Comparison of ENCODE assay signal across 8 mouse cellular contexts in the genomic region with DNA sequence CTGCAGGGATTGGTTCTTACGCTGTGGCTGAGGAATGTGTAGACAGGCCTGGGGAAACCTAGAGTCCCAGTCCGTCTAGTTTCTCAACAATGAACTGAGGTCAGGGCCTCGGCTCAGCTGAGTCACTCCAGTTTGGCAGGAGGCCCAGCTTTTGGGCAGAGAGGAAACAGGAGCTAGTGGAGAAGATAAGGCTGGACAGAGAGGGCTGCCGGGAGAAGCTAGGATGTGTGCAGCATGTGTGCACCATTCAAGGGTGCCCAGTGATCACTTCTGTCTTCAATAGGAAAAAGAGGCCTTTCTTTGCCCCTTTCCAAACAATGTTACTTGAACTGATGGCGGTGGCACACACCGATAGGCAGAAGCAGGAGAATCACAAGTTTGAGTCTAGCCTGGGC. TPM values are rescaled to one million over a fixed set of nuclear protein-coding genes. Genes with fewer than 3 reads are reported as not detected.
DNase-seq lines count a peak whose midpoint lies in the region; ATAC-seq and TF ChIP-seq lines count a peak whose summit lies in the region.

No protein-coding gene starts in this region.

- peak; percentile 90 for ATAC-seq in lung, postnatal 0 days
- ATAC-seq in stomach, postnatal 0 days (ENCODE audit: low FRiP score, low TSS enrichment), result peak; percentile 84
- no peak for ATAC-seq in midbrain, embryonic 16.5 days

- H3K4me1 ChIP-seq in lung, postnatal 0 days (ENCODE audit: insufficient read depth, low read depth, low read length), result peaks cover 19% of the 10 kb centered on the region
- 0 out of 2 replicates have a peak, but pooled peaks cover 6% of the 10 kb centered on the region for H3K4me1 ChIP-seq in stomach, postnatal 0 days (replicated peaks; ENCODE audit: control insufficient read depth, insufficient read depth)
- H3K4me1 ChIP-seq in midbrain, embryonic 16.5 days (ENCODE audit: control insufficient read depth, insufficient read depth, low read length), result peaks cover 11% of the 10 kb centered on the region

- no peaks in the 10 kb centered on the region for H3K27me3 ChIP-seq in lung, postnatal 0 days (replicated peaks; ENCODE audit: insufficient read depth, low read length)
- H3K27me3 ChIP-seq in stomach, postnatal 0 days (ENCODE audit: control insufficient read depth, insufficient read depth, low read length), result no peaks in the 10 kb centered on the region
- H3K27me3 ChIP-seq in midbrain, embryonic 16.5 days (ENCODE audit: control insufficient read depth, insufficient read depth, low read depth, low read length), result no peaks in the 10 kb centered on the region

- no peak for TF ChIP-seq CTCF in gastrocnemius, adult 2 months (IDR thresholded peaks at IDR 0.05)
- TF ChIP-seq CTCF in lung, postnatal 0 days (IDR thresholded peaks at IDR 0.05), result no peak
- TF ChIP-seq CTCF in stomach, postnatal 0 days (IDR thresholded peaks at IDR 0.05; ENCODE audit: low read depth), result no peak

- H3K36me3 ChIP-seq in lung, postnatal 0 days (ENCODE audit: insufficient read depth, low read length), result no peaks in the 10 kb centered on the region
- H3K36me3 ChIP-seq in stomach, postnatal 0 days (ENCODE audit: control insufficient read depth, insufficient read depth, low read length), result no peaks in the 10 kb centered on the region
- H3K36me3 ChIP-seq in midbrain, embryonic 16.5 days (ENCODE audit: control insufficient read depth, insufficient read depth, low read length), result no peaks in the 10 kb centered on the region

- H3K27ac ChIP-seq in gastrocnemius, adult 2 months, result peak overlapping the region; percentile 76
- peak overlapping the region; percentile 86 for H3K27ac ChIP-seq in lung, postnatal 0 days (ENCODE audit: low read length)
- peak overlapping the region; percentile 82 for H3K27ac ChIP-seq in stomach, postnatal 0 days (replicated peaks)
- no peak overlapping the region for H3K27ac ChIP-seq in midbrain, embryonic 16.5 days (ENCODE audit: low read length)

- intact Hi-C loops in gastrocnemius, adult 2 months (cut with DNase I), result no loop called here

- peak; percentile 97 for TF ChIP-seq EP300 in lung, postnatal 0 days (IDR thresholded peaks at IDR 0.05)
- TF ChIP-seq EP300 in stomach, postnatal 0 days (optimal IDR thresholded peaks at IDR 0.05), result peak; percentile 24

- 16% methylated on average over 6 of the region's 6 CpGs for WGBS in lung, postnatal 0 days
- WGBS in stomach, postnatal 0 days, result 30% methylated on average over 6 of the region's 6 CpGs
- WGBS in midbrain, embryonic 16.5 days, result 78% methylated on average over 6 of the region's 6 CpGs

- H3K9ac ChIP-seq in lung, postnatal 0 days (replicated peaks; ENCODE audit: low read depth), result no peak overlapping the region
- H3K9ac ChIP-seq in stomach, postnatal 0 days (ENCODE audit: low read length), result no peak overlapping the region
- H3K9ac ChIP-seq in midbrain, embryonic 16.5 days (ENCODE audit: low read depth, low read length), result no peak overlapping the region

- H3K4me3 ChIP-seq in gastrocnemius, adult 2 months, result no peak overlapping the region
- H3K4me3 ChIP-seq in lung, postnatal 0 days (ENCODE audit: low read depth, low read length), result no peak overlapping the region
- no peak overlapping the region for H3K4me3 ChIP-seq in stomach, postnatal 0 days (ENCODE audit: low read depth, low read length)
- no peak overlapping the region for H3K4me3 ChIP-seq in midbrain, embryonic 16.5 days (ENCODE audit: low read depth, low read length)

- H3K4me2 ChIP-seq in lung, postnatal 0 days (replicated peaks; ENCODE audit: low read depth, low read length), result no peak overlapping the region
- H3K4me2 ChIP-seq in stomach, postnatal 0 days (replicated peaks; ENCODE audit: low read depth), result no peak overlapping the region
- H3K4me2 ChIP-seq in midbrain, embryonic 16.5 days (ENCODE audit: low read length), result no peak overlapping the region

- no peaks in the 10 kb centered on the region for H3K9me3 ChIP-seq in lung, postnatal 0 days (ENCODE audit: low read length)
- H3K9me3 ChIP-seq in stomach, postnatal 0 days (ENCODE audit: control insufficient read depth, low read length), result no peaks in the 10 kb centered on the region
- H3K9me3 ChIP-seq in midbrain, embryonic 16.5 days (replicated peaks; ENCODE audit: control insufficient read depth, low read length, poor library complexity, severe bottlenecking), result no peaks in the 10 kb centered on the region

- peak; percentile 99 for DNase-seq in 3T3-L1 (ENCODE audit: low read depth, low spot score)
- DNase-seq in adrenal gland, adult (ENCODE audit: inconsistent age in 2 of 2, low spot score in 1 of 2), result peak; percentile 98 to 99
- DNase-seq in gastrocnemius, adult 2 months, result peak; percentile 91
- DNase-seq in kidney, adult 18-20 months, result peak; percentile 85
- peak; percentile 98 for DNase-seq in lung, postnatal 0 days (ENCODE audit: low spot score)
- peak; percentile 95 for DNase-seq in stomach, postnatal 0 days (ENCODE audit: low spot score)
- no peak for DNase-seq in layer of hippocampus, adult 8-10 months (ENCODE audit: low spot score in 2 of 2)

RNA-seq across cellular contexts. Expression of gene Ccdc159, which starts 3.2 kb away (rescaled TPM):
- 1 to 10 TPM in 1 of 2 experiments, under 1 TPM in 1; 0.66 to 1.1 TPM for total RNA-seq in gastrocnemius, adult 2 months (2021)
- 1.2 and 1.4 TPM in 2 replicates for polyA plus RNA-seq in lung, postnatal 0 days (2015; fragmentation: Nextera tagmentation; extraction: Ambion mirVana)
- 1.1 and 1.9 TPM in 2 replicates for polyA plus RNA-seq in stomach, postnatal 0 days (2015; fragmentation: Nextera tagmentation; extraction: Ambion mirVana)
- total RNA-seq in layer of hippocampus, adult 8-10 months (2022), result 10 to 100 TPM; 18.7 to 22.5 (median 21.8) TPM
- polyA plus RNA-seq in midbrain, embryonic 16.5 days (2015; fragmentation: Nextera tagmentation; extraction: Ambion mirVana), result 11.6 and 12.7 TPM in 2 replicates

RNA-seq across cellular contexts. Expression of gene Tmem205, which starts 3.3 kb away (rescaled TPM):
- 10 to 100 TPM; 11.6 to 11.8 TPM for total RNA-seq in gastrocnemius, adult 2 months (2021)
- 106 and 107 TPM in 2 replicates for polyA plus RNA-seq in lung, postnatal 0 days (2015; fragmentation: Nextera tagmentation; extraction: Ambion mirVana)
- 95.0 and 95.7 TPM in 2 replicates for polyA plus RNA-seq in stomach, postnatal 0 days (2015; fragmentation: Nextera tagmentation; extraction: Ambion mirVana)
- total RNA-seq in layer of hippocampus, adult 8-10 months (2022), result 10 to 100 TPM; 42.8 to 49.1 (median 43.5) TPM
- 45.5 and 47.2 TPM in 2 replicates for polyA plus RNA-seq in midbrain, embryonic 16.5 days (2015; fragmentation: Nextera tagmentation; extraction: Ambion mirVana)

RNA-seq across cellular contexts. Expression of gene Rab3d, which starts 6.1 kb away (rescaled TPM):
- 1 to 10 TPM; 2.6 to 3.5 TPM for total RNA-seq in gastrocnemius, adult 2 months (2021)
- polyA plus RNA-seq in lung, postnatal 0 days (2015; fragmentation: Nextera tagmentation; extraction: Ambion mirVana), result 28.4 and 31.0 TPM in 2 replicates
- 130 and 137 TPM in 2 replicates for polyA plus RNA-seq in stomach, postnatal 0 days (2015; fragmentation: Nextera tagmentation; extraction: Ambion mirVana)
- total RNA-seq in layer of hippocampus, adult 8-10 months (2022), result 10 to 100 TPM; 16.9 to 23.5 (median 21.1) TPM
- polyA plus RNA-seq in midbrain, embryonic 16.5 days (2015; fragmentation: Nextera tagmentation; extraction: Ambion mirVana), result 16.1 and 19.9 TPM in 2 replicates

RNA-seq across cellular contexts. Expression of gene Plppr2, which starts 12.7 kb away (rescaled TPM):
- total RNA-seq in gastrocnemius, adult 2 months (2021), result under 1 TPM; 0.36 to 0.98 TPM
- 2.2 and 3.3 TPM in 2 replicates for polyA plus RNA-seq in lung, postnatal 0 days (2015; fragmentation: Nextera tagmentation; extraction: Ambion mirVana)
- polyA plus RNA-seq in stomach, postnatal 0 days (2015; fragmentation: Nextera tagmentation; extraction: Ambion mirVana), result 2.7 and 4.1 TPM in 2 replicates
- total RNA-seq in layer of hippocampus, adult 8-10 months (2022), result 100 to 1,000 TPM; 229 to 244 (median 235) TPM
- 112 and 115 TPM in 2 replicates for polyA plus RNA-seq in midbrain, embryonic 16.5 days (2015; fragmentation: Nextera tagmentation; extraction: Ambion mirVana)

RNA-seq across cellular contexts. Expression of gene Swsap1, which starts 31.5 kb away (rescaled TPM):
- total RNA-seq in gastrocnemius, adult 2 months (2021), result 1 to 10 TPM; 1.7 to 3.1 TPM
- 5.7 and 5.8 TPM in 2 replicates for polyA plus RNA-seq in lung, postnatal 0 days (2015; fragmentation: Nextera tagmentation; extraction: Ambion mirVana)
- polyA plus RNA-seq in stomach, postnatal 0 days (2015; fragmentation: Nextera tagmentation; extraction: Ambion mirVana), result 4.2 and 5.4 TPM in 2 replicates
- 10 to 100 TPM; 12.0 to 14.0 (median 13.1) TPM for total RNA-seq in layer of hippocampus, adult 8-10 months (2022)
- 9.5 and 10.5 TPM in 2 replicates for polyA plus RNA-seq in midbrain, embryonic 16.5 days (2015; fragmentation: Nextera tagmentation; extraction: Ambion mirVana)

Comparison
In these comparisons a context has a peak if more than half of its experiments do, and no peak if none do; other contexts are left out.
1. DNase-seq: peak in 3T3-L1 (single experiment), adrenal gland, adult (2 of 2), gastrocnemius, adult 2 months (single experiment), kidney, adult 18-20 months (single experiment), lung, postnatal 0 days (single experiment) and stomach, postnatal 0 days (single experiment); none in layer of hippocampus, adult 8-10 months (0 of 2).